Mouse (Mus musculus): Measurements from ENCODE around the gene Itgb3.

The Itgb3 gene

DNA sequence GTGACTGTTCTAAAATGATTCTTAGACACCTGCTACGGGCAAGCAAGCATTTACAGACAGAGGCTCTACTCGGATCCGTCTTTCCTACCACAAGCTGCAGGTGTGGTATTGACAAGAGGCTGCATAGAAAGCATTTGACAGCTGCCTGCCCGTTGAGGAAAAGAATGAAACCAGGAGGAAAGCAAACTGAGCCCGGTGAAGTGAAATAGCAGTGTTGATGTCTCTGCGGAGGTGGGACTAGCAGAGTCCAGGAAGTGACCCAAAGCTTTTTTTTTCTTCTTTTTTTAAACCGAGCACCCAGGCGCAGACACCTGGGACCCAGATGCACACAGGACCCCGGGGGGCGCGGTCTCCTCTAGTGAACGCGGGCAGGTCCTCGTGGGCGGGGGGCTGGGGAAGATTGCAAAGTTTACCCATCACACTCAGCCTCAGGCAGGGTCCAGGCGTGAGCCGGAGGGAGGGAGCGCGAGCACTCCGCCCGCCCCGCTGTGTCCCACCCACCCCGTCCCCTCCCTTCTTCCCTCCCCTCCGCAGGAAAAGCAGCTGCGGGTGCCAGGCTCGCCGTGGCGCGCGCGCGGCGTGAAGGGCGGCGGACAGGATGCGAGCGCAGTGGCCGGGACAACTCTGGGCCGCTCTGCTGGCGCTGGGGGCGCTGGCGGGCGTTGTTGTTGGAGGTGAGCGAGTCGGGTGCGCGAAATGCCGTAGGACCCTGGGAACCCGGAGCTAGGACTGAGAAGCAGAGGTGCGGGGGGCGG, at the start of gene Itgb3:
TSS of gene Itgb3 (plus strand) at position 510 of the 755 bp plus-strand sequence.
- in situ Hi-C loops (cut with MboI, MseI): no loop called here

DNA sequence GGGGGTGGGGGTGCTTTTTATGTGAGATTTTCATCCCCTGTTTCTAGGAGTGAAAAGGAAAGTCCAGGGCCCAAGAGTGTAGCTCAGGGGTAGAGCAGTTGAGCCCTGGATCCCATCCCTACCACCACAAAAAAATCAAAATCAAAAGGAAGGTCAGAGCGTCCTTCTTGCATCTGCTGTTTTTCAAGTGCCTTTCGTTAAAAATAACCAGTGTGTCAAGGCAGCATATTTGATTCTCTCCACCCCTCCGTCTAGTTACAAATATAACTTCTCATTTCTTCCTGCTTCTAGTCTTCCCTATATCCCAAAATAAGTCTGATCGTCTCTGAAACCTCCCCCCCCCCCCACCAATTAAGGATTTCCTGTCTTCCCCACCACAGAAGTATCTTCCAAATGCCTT, 49.7 kb upstream of the Itgb3 start:
- in situ Hi-C loops (cut with MboI, MseI): loop anchor here (25.0 kb wide), 1 partner anchor 554 kb away; no protein-coding TSS in a partner anchor

DNA sequence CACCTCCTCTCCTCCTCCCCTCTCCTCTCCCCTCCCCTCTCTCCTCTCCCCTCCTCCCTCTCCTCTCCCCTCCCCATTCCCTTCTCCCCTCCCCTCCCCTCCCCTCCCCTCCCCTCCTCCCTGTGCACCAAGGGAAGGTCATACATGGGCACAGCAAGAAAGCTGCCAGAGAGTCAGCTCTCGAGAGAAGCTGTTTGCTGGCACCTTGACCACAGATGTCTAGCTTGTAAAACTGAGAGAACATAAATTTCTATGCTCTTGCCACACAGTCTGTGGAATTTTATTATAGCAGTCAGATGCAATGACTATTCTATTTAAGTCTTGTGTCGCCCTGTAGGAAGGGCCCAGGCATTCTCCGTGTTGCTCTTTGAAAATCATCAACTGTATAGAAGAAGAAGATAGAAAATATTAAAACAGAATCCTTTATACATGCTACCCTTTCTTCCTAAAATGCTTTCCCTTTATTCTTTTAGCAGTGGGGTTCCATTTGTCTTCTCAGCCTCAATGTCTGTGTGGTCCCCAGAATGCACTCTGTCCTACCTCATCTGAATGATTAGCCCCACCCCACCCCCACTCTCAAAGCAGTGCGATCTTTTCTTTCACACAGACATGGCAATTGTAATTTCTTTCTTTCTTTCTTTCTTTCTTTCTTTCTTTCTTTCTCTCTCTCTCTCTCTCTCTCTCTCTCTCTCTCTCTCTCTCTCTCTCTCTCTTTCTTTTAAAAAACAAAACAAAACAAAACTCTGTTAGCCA, 49.0 kb upstream of the Itgb3 start:
- in situ Hi-C loops (cut with MboI, MseI): loop anchor here (25.0 kb wide), 1 partner anchor 553 kb away; no protein-coding TSS in a partner anchor

DNA sequence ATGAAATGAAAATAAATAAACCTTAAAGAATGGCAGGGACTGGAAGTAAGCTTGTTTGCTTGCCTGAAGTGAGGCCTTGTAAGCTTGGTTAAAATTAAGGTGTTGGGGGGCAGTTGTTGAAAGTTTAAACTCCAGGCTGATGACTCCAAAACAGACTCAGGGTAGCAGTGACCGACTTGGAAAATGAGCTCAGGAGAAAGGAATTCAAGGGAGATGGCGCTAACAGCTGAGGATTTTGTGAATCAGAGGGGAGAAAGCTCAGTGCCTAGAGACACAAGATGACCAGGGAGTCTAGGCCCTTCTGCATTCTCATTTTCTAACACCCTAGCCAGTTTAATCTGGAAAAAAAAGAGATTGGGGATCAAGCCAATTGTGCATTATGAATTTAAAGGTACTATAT, 46.8 kb upstream of the Itgb3 start:
- in situ Hi-C loops (cut with MboI, MseI): loop anchor here (25.0 kb wide), 1 partner anchor 551 kb away; no protein-coding TSS in a partner anchor

DNA sequence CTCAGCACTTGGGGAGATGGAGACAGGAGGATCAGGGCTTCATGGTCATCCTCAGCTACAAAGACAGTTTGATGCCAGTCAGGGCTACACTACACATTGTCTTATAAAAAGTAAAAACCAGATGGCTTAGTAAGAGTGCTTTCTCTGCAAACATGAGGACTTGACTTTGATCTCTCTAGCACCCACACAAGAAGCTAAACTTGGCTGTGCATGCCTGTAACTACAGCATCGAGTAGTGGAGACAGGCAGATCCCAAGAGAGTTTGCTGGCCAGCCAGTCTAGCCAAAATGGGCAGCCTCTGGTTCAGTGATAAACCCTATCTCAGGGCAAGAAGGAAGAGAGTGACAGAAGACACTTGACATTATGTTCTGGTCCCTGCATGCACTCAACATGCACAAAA, 44.3 kb upstream of the Itgb3 start:
- in situ Hi-C loops (cut with MboI, MseI): loop anchor here (25.0 kb wide), 1 partner anchor 549 kb away; no protein-coding TSS in a partner anchor

DNA sequence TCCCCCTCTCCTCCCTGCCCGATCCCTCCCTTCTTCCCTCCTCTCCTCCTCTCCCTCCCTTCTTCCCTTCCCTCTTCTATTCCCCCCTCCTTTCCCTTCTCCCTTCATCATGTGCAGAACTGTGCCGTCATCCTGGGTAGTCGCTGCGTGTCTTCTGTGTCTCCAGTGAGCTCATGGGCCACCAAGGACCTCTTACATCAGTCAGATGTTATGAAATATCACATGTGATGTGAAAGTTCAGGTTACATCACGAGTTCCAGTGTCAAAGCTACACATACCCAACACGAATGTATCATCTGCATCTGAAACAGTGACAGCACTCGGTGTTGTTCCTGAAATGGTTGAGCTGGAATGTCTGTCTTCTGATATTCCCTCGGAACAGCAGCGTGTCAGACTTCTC, 42.6 kb upstream of the Itgb3 start:
- in situ Hi-C loops (cut with MboI, MseI): loop anchor here (25.0 kb wide), 1 partner anchor 547 kb away; no protein-coding TSS in a partner anchor

DNA sequence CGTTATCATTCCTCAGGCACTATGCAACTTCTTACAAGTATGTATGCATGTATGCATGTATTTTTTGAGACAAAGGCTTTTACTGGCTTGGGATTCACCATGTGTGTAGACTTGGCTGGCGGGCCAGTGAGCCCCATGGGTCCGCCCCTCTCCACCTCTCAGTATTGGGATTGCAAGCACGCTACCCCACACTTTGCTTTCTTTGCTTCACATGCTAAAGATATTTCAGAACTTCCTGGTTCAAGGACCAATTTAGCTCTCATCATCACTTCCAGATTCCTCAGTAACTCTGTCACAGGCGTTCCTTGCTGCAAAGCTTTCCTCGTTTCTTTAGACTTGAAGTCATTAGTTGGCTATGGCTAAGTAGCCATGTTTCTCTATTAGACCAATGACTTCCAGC, 41.7 kb upstream of the Itgb3 start:
- in situ Hi-C loops (cut with MboI, MseI): loop anchor here (25.0 kb wide), 1 partner anchor 546 kb away; no protein-coding TSS in a partner anchor

DNA sequence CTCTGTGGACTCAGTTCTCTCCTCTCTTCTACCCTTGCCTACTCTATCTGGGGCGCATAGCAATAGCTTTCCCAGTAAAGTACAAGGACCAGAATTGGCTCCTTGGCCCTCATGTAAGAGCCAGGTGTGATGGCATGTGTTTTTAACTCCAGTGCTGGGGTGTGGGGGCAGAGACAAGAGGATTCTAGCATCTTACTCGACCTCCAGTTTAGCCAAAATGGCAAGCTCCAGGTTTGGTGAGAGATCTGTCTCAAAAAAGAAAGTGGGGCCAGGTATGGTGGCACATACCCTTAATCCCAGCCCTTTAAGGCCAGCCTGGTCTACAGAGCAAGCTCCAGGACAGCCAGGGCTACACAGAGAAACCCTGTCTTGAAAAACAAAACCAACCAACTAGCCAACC, 41.0 kb upstream of the Itgb3 start:
- in situ Hi-C loops (cut with MboI, MseI): loop anchor here (25.0 kb wide), 1 partner anchor 546 kb away; no protein-coding TSS in a partner anchor

DNA sequence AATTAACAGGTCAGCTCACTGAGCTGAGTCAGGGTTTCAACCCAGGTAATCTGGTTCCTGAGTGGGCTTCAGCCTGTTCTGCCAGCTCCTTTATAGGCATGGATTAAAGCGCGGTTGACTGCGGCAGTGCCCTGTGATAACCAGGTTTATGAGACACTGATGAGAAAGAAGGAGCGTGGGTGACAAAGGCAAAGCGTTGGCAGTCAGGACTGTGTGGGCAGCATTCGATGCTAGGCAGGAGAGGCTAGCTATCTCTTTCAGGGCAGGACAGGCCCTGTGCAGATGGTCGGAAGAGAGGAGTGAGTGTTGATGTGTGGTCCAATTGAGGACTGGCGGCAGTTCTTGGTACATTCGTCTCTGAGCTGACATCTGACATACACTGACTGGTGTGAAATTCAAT, 40.1 kb upstream of the Itgb3 start:
- in situ Hi-C loops (cut with MboI, MseI): loop anchor here (25.0 kb wide), 1 partner anchor 545 kb away; no protein-coding TSS in a partner anchor

DNA sequence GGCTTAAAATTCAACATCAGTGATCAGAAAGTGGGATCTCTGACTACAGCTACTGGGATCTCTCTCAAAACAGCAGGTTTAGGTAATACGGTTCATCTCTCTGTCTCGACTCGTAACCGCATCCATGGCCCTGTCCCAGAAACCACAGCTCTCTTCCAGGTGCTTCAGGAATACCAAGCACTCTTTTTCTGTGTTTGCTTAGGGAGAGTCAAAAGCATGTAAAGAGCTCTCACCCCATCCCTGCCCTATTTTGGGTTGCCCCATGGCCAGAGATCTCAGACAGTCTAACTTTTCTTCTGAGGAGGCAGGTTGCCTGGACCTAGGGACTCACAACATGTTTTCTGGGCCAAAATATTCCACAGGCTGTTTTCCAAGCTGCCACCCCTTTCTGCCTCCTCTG, 39.5 kb upstream of the Itgb3 start:
- in situ Hi-C loops (cut with MboI, MseI): loop anchor here (25.0 kb wide), 1 partner anchor 544 kb away; no protein-coding TSS in a partner anchor

DNA sequence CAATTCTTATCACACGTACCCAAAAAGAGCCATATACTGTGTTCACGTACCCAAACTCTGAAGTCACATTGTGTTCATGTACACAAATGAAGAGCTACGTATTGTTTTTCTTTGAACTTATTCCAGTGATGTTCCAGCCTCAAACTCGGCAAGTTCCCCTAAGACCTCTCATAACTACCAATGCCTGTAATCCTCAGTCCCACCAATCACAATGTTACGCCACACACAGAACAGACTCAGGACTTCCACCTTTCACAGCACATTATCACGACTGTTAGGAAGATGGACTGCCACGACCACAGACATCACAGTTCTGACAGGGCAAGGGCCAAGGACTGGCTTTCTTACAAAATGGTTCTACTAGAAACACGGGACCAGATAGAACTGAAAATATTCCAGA, 37.3 kb upstream of the Itgb3 start:
- in situ Hi-C loops (cut with MboI, MseI): loop anchor here (25.0 kb wide), 1 partner anchor 542 kb away; no protein-coding TSS in a partner anchor

DNA sequence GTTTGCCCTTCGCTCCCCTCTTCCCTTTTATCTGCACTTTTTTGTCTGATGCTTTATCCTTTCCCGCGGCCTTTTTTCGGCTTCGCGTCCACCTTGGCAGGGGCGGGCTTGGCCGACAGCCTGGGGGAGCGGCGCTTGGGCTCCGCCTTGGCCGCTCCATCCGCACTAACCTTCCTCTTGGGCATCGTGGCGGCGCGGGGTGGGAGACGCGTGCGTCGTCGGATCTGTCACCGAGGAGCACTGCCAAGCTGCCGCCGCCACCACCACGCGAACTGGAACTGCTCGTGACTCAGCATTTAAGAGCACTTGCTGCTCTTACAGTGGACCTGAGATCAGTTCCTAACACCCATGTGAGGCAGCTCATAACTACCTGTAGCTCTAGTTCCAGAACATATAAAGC, 36.4 kb upstream of the Itgb3 start:
- in situ Hi-C loops (cut with MboI, MseI): loop anchor here (25.0 kb wide), 1 partner anchor 541 kb away; no protein-coding TSS in a partner anchor

DNA sequence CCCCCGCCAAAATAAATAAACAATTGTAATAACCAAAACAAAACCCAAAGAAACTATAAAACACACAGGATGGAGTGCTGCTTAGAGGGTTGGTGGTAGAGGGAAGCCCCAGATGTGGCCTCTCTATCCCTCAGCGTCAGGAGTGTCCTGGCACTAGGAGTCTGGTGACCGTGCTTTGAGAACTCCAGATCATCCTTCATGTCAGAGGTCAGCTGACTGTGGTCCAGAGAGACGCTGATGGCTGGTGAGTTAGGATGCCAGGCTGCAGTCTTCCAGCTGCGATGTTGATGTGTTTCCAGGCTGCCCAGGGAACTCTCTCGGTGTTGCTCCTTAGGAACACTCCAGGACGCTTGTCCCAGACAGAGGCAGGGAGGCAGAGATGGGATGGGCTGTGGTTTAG, 35.7 kb upstream of the Itgb3 start:
- in situ Hi-C loops (cut with MboI, MseI): loop anchor here (25.0 kb wide), 1 partner anchor 540 kb away; no protein-coding TSS in a partner anchor

DNA sequence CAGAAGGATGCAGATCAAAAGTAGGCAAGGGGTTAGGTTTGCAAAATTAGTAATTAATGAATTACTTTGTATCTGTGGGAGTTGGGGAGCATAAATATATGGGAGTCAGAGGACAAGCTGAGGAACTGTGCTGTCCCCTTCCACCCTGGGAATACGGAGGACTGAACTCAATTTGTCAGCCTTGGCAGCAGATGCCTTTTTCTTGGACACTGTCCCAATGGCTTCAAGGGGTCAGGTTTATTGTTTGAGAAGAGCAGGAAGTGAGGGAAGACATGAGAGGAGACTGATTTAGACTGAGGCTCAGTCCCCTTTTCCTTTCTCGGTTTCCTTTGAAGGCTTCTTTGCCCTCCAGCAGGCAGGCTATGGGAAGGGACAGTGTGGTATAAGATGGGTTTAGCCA, 35.2 kb upstream of the Itgb3 start:
- in situ Hi-C loops (cut with MboI, MseI): loop anchor here (25.0 kb wide), 1 partner anchor 540 kb away; no protein-coding TSS in a partner anchor

DNA sequence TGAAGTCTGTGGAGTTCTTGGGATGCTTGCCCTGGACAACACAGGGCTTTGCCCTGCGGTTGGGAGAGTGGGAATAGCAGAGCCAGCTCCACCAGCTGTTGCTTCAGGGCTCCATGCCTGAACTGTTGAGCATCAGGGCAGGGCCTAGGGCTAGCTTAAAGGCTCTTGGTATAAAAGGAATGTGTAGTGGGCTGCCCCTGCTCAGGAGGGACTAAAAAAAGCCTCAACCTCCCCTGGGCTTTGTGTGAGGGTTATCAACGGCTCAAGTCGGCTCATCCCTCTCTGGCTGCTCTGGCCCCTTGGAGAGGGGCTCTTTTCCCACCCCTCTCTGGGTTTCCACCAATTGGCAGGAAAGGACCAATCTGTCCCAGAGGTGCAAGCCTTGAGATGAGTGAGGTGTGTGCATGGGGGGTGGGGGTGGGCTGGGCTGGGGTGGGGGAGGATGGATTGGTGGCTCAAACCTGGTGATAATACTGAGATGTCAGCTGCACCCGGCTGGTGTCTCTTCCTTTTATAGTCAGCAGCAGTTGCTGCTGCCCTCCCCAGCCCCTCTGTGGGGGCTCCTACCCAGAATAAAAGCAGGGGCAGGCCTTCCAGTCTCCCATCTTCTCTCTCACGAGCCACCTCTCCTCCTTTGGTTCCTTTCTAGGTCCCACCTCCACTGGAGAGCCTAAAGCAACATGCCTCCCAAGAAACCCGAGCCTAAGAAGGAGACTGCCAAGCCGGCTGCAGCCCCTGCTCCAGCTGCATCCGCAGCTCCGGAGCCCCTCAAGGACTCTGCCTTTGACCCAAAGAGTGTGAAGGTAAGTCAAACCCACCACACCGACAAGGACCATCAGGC, 30.8 kb upstream of the Itgb3 start:
- in situ Hi-C loops (cut with MboI, MseI): no loop called here

DNA sequence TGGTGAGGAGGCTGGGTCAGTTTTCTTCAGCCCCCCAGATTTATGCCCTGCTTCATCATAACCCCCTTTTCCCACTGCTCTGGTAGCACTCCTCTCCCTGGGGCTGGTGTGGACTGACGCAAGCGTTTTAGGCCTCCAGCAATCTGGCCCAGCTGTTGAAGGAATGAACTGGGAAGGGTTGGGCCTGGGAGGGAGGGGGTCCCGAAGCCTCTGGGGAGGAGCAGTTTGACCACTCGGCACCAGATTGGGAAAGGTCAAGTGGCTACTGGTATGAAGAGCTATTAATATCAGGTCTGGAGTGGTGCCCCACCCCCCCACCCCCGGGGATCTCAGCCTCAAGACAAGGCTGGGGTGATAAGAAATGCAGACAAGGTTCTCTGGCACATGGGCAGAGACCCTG, 29.7 kb upstream of the Itgb3 start:
- in situ Hi-C loops (cut with MboI, MseI): no loop called here

DNA sequence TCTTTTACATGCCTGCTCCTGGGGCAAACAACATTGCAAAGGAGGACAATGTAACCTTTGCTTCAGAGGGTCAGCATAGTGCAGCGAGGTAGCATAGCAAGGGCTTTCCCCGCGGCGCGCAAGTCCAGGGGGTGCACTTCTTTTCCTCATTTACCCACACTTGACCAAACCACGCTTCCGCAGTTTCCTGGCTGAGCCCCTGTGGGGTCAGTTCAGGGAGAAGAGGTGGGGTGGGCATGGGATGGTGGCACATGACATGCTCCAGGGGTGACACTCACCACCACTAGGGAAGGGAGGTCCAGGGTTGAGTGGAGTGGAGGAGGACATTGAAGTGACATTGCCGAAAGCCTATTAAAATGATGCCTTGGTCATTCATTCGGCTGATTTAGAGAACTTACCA, 28.7 kb upstream of the Itgb3 start:
- in situ Hi-C loops (cut with MboI, MseI): no loop called here

DNA sequence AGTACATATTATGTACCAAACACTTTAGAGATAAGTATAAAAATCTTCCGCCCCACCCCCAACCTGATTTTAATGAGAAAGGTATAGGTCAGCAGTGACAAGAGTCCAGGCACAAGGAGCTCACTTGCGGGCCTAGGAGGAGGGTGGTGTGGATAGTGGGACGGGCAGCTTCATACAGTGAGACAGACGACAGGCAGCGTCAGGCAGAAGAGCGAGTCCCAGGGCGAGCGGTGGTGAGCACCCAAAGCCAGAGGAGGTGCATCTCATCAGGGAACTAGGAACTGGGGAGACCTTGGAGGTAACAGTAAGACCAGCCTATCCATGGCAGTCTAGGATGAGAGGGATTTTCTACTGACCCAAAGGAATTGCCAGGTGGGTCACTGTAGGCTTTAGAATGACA, 28.2 kb upstream of the Itgb3 start:
- in situ Hi-C loops (cut with MboI, MseI): no loop called here

DNA sequence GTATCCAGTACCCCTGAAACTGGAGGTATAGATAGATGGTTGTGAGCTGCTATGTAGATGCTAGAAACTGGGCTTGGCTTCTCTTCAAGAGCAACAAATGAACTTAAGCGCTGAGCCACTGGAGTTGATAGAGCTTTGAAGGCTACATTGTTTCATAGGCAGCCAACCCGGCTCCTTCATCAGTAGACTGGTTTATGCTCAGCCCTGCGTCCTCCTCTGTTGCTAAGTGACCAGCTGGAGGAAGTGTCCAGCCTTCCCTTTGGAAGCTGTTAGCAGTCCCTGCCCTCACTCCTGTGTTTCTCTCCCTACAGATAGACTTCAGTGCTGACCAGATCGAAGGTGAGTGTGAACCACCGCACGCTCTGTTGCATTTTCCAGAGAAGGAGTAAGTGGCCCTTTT, 27.7 kb upstream of the Itgb3 start:
- in situ Hi-C loops (cut with MboI, MseI): no loop called here

DNA sequence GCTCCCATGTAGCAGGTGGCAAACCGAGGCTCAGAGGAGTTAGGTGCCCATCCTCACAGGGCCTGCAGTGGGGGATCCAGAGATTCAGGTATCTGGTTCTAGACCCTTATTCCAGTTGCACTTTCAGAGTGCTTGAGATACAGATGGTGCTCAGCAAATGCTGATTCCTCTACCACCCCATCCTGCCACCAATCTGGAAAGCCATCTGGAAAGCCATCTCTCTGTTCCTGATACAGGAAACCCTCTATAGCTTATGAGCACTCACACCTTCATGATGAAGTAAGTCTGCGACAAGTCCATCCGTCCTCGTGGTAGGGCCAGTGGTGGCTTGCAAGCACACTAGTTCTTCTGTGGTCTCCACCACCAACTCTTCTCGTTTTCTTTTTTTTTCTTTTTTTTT, 27.2 kb upstream of the Itgb3 start:
- in situ Hi-C loops (cut with MboI, MseI): no loop called here

All from T-helper 2 cell (primary cell).